Mouse (Mus musculus) testis, adult 2 months (tissue): ENCODE data around the gene Klhl31.

ENCODE experiments used
- CTCF ChIP-seq: fragments of 200-500 bp; IDR thresholded peaks from 2 replicates; pipeline ENCODE4 v1.5.1; 2012; ENCODE audit warnings: low read depth, mild to moderate bottlenecking, inconsistent platforms, low read length, moderate library complexity; ENCODE audit not compliant: control insufficient read depth, insufficient read depth, insufficient replicate concordance
- POLR2A ChIP-seq: fragments of 200-500 bp; IDR thresholded peaks from 2 replicates; pipeline ENCODE4 v1.6.1; 2012; ENCODE audit warnings: low read depth, mild to moderate bottlenecking, inconsistent platforms, low read length, moderate library complexity; ENCODE audit not compliant: control insufficient read depth

- TF ChIP-seq CTCF (no peak), POLR2A (no peak)
Observed at GRCm38 (mm10) chr9:77653907-77654306, 17.6 kb downstream of the Klhl31 start.
